Mouse (Mus musculus) lung, adult 2 months (tissue): ENCODE data around the gene Ccsap.

Experiments used
- CTCF ChIP-seq: fragments of 200-500 bp; IDR thresholded peaks from 2 replicates; pipeline ENCODE4 v1.5.1; 2011; ENCODE audit warnings: mild to moderate bottlenecking, low read length, control low read depth; ENCODE audit not compliant: insufficient read depth
- POLR2A ChIP-seq: fragments of 200-500 bp; IDR thresholded peaks from 2 replicates; pipeline ENCODE4 v1.6.1; 2011; ENCODE audit warnings: low read depth, mild to moderate bottlenecking, control low read depth, low read length, borderline replicate concordance; ENCODE audit errors: extremely low read depth

GRCm38 (mm10) chr8:123808671-123809070 is 51.3 kb downstream of the Ccsap start:
- TF ChIP-seq CTCF (no peak), POLR2A (no peak)
